Mouse (Mus musculus): ENCODE measurements around the gene Tlr9.

Gene Tlr9

GRCm38 (mm10) chr9:106203990-106204851 is 18.2 kb upstream of the Tlr9 start:
- in situ Hi-C loops (cut with MboI), result no loop called here

DNA sequence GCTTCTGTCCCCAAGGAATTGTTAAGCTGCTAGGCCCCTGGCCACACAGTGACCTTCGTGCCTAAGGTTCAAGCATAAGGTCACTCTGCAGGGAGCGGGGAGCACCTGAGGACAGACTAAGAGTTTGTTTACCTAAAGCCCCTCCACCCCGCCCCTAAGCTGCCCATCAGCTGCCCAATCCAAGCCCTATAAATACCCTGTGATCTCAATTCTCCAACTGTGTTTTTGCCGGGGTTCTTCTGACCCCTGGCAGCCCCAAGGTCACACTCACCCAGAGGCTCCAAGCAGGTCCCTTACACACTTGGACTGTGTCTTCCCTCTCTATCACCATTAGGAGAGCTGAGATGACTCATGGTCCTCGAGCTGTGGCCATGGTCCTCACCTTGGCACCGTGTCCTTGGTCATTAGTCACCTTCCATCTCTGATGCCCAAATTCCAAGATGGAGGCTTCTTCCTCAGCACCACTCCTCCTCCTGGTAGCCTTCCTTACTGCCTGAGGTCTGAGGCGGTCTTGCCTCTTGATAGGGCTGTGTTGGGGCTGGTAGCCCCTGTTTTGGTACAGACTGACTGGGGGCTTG is 16.6 kb upstream of the Tlr9 start:
- in situ Hi-C loops (cut with MboI), result no loop called here

DNA sequence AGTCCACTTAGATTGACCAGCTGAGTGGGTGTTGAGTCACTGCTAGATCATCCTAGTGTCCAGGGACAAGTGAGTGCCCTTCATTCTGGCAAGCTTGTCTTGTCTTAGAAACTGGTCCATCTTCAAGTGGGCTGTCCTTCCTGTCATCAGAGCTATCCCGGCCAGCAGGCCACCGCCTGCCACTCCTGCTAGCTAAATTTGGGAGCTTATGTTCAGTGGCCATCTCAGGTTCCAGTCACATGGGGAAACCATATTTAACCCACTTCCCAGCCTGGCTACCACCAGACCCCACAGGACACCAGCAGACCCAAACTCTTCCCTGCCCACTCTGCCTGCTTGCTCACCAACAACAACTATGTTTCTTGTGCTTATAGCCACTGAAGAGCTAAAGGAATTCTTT is 15.9 kb upstream of the Tlr9 start:
- in situ Hi-C loops (cut with MboI), result no loop called here

DNA sequence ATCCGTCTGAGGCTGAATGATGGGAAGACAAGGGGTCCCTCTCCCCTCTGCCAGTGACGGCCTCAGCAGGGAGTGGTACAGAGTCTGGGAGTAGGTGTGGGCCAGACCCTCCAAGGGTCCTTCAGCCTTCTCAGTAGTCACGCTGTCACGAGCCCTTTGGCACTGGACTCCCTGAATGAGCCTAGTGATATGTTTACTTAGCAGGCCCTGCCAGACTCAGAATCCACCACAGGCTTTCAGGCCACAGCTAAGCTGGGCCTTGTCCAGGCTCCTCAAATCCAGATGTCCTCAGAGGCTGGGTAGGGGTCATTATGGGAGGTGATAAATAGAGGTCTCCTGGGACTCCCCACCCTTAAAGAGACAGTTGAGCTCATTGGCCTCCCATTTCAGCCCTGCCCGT is 14.2 kb upstream of the Tlr9 start:
- in situ Hi-C loops (cut with MboI), result no loop called here

GRCm38 (mm10) chr9:106209954-106210353 is 12.4 kb upstream of the Tlr9 start:
- in situ Hi-C loops (cut with MboI), result no loop called here

GRCm38 (mm10) chr9:106210853-106211609 is 11.4 kb upstream of the Tlr9 start:
- in situ Hi-C loops (cut with MboI), result no loop called here

GRCm38 (mm10) chr9:106211680-106212593 is 10.5 kb upstream of the Tlr9 start:
- in situ Hi-C loops (cut with MboI), result no loop called here

GRCm38 (mm10) chr9:106212594-106212981 is 9.8 kb upstream of the Tlr9 start:
- in situ Hi-C loops (cut with MboI), result no loop called here

DNA sequence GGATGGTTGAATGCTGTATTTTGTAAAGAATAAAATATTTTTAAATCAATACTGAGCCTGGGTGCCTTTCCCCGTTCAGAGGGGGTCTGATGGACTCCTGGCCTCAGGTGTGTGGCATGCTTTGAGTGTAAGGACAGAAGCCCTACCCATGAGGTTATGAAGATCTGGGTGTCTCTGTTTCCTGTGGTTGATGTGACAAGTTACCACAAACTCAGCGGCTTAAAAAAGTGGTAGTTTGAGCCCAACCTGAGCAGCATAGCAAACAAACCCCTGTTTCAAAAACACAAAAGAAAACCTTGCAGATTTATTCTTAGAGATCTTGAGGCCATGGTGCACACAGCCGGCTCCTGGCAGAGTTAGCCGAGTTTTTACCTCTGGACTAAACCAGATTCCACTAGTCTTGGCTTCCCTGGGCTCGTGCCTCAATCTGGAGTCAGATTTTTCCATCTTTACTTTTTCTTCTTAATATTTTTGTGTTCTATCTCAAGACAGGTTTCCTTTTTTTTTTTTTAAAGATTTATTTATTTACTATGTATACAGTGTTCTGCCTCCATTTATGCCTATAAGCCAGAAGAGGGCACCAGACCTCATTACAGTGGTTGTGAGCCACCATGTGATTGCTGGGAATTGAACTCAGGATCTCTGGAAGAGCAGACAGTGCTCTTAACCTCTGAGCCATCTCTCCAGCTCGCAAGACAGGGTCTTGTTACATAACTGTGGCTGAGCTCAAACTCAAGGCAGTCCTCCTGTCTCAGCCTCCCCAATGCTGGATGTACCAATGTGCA is 6.9 kb upstream of the Tlr9 start:
- in situ Hi-C loops (cut with MboI), result no loop called here

- in situ Hi-C loops (cut with MboI), result no loop called here
Measured at GRCm38 (mm10) chr9:106216971-106217370, 5.4 kb upstream of the Tlr9 start.

- in situ Hi-C loops (cut with MboI), result no loop called here
Measured at GRCm38 (mm10) chr9:106220894-106221523, 1.4 kb upstream of the Tlr9 start.

- in situ Hi-C loops (cut with MboI), result no loop called here
Measured at GRCm38 (mm10) chr9:106222994-106223393, 596 bp downstream of the Tlr9 start.

GRCm38 (mm10) chr9:106225469-106226150 is 3.2 kb downstream of the Tlr9 start:
- in situ Hi-C loops (cut with MboI), result no loop called here

- in situ Hi-C loops (cut with MboI), result no loop called here
Measured at GRCm38 (mm10) chr9:106226151-106226682, 3.8 kb downstream of the Tlr9 start.

- in situ Hi-C loops (cut with MboI), result no loop called here
Measured at GRCm38 (mm10) chr9:106227790-106228429, 5.5 kb downstream of the Tlr9 start.

DNA sequence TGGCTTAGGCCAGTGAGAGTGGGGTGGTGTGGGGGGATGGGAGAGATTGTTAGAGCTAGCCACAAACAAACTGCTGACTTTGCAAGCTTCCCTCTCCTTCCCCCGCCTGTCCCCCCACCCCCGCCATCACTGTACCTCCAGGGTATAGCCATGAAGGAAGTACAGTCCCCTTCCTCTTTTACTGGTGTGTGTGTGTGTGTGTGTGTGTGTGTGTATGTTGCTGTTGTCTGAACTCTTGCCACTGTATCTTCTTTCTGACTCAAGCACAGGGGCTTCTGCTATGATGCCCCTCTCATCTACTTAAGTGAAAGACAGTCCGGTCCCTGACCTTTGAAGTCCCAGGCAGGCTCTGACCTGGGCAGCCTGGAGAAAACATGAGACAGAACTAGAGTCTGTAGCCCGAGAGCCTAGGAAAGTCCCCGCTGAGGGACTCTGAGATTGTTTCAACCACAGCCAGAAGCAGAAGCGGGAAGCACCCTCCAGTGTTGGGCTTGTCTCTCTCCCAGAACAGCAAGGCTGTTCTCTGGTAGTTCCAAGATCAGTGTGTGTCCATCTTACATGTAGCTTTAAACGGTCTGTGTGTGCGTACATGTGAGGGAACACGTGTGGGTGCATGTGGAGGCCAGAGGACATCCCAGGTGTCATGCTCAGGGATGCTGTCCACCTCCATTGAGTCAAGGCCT is 7.8 kb downstream of the Tlr9 start:
- in situ Hi-C loops (cut with MboI), result no loop called here

DNA sequence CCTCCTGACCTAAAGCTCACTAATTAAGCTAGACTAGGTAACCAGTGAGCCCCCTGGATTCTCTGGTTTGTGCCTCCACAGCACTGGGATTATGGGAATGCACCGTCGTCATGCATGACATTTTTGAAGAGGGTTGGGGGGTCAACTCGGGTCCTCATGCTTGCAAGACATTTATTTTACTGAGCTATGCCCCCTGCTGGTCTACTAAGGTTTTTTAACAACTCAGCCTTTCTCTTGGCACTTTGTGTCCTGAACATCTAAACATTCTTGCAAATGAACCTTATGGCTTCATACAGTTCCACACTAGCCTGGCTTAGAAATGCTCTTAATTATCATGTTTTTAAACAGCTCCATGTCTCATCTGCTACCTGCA is 8.3 kb downstream of the Tlr9 start:
- in situ Hi-C loops (cut with MboI), result no loop called here

GRCm38 (mm10) chr9:106231220-106231619 is 8.8 kb downstream of the Tlr9 start:
- in situ Hi-C loops (cut with MboI), result no loop called here

DNA sequence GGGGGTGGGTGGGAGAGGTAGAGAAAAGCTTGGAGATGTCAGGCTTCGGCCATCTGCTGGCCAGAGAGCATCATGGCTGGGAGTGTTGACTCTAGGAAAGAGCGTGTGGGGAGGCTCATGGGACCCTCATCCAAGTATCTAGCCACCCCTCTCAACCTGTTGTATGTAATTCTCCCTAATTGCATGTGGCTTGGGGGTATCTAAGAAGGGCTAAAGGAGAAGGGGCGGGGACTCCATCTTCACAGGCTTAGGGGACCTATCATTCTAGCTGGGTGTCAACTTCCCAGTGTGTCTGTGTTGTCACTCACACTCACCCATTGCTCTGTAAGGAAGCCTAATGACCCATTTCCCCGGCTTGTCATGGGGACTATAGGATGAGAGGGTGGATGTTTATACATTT is 9.4 kb downstream of the Tlr9 start:
- in situ Hi-C loops (cut with MboI), result no loop called here

Measured in mature B cell (primary cell).